Mouse (Mus musculus) small intestine, adult 2 months (tissue): ENCODE data around the gene Gm6370.
"Not testable (repeated sequence)": the region's sequence is repeated elsewhere in the genome, so short reads cannot be mapped to it uniquely, and the experiment has no call there.

Source experiments
- CTCF ChIP-seq: fragments of 200-500 bp; IDR thresholded peaks from 2 replicates; pipeline ENCODE4 v1.5.1; 2012; ENCODE audit warnings: low read depth, mild to moderate bottlenecking, control low read depth, inconsistent platforms, low read length, moderate library complexity, mixed read lengths; ENCODE audit not compliant: insufficient replicate concordance, insufficient read length; ENCODE audit errors: extremely low read depth
- POLR2A ChIP-seq: fragments of 200-500 bp; IDR thresholded peaks from 2 replicates; pipeline ENCODE4 v1.6.1; 2012; ENCODE audit warnings: low read depth, mild to moderate bottlenecking, control low read depth, inconsistent platforms, low read length, moderate library complexity

- TF ChIP-seq POLR2A, CTCF: not testable (repeated sequence)
Measured at GRCm38 (mm10) chr5:146502099-146502498, 10.9 kb downstream of the Gm6370 start, which contains the start of gene 4930449I24Rik.
